Mouse (Mus musculus): ENCODE results near the gene Popdc2.
"Not testable (repeated sequence)": the region's sequence is repeated elsewhere in the genome, so short reads cannot be mapped to it uniquely, and the experiment has no call there.

The Popdc2 gene

GRCm38 (mm10) chr16:38361933-38362332, at the start of gene Popdc2:
Gene Popdc2 (plus strand): TSS chr16:38362209.
- no peak for DNase-seq (ENCODE audit: low spot score)

- DNase-seq (ENCODE audit: low spot score), result no peak
These were observed 43.5 kb upstream of the Popdc2 start for GRCm38 (mm10) chr16:38318492-38318891.

GRCm38 (mm10) chr16:38319087-38319486, 42.9 kb upstream of the Popdc2 start:
- no peak for DNase-seq (ENCODE audit: low spot score)

GRCm38 (mm10) chr16:38321452-38321935, 40.5 kb upstream of the Popdc2 start:
- no peak for DNase-seq (ENCODE audit: low spot score)

- DNase-seq (ENCODE audit: low spot score), result no peak
These were observed 37.7 kb upstream of the Popdc2 start for GRCm38 (mm10) chr16:38324311-38324710.

GRCm38 (mm10) chr16:38326778-38327397, 35.1 kb upstream of the Popdc2 start:
- DNase-seq (ENCODE audit: low spot score), result no peak

GRCm38 (mm10) chr16:38329340-38329739, 32.7 kb upstream of the Popdc2 start:
- DNase-seq (ENCODE audit: low spot score), result no peak

- DNase-seq (ENCODE audit: low spot score), result no peak
These were observed 27.6 kb upstream of the Popdc2 start for GRCm38 (mm10) chr16:38334431-38334830.

GRCm38 (mm10) chr16:38338077-38338476, 23.9 kb upstream of the Popdc2 start:
- DNase-seq (ENCODE audit: low spot score), result not testable (repeated sequence)

- DNase-seq (ENCODE audit: low spot score), result peak; percentile 68
These were observed 20.3 kb upstream of the Popdc2 start, which contains the start of gene Maats1 for GRCm38 (mm10) chr16:38341396-38342324. Gene Maats1 (minus strand): TSS chr16:38342143.

- DNase-seq (ENCODE audit: low spot score), result no peak
These were observed 16.9 kb upstream of the Popdc2 start for GRCm38 (mm10) chr16:38344941-38345725.

GRCm38 (mm10) chr16:38346529-38347325, 15.3 kb upstream of the Popdc2 start, which contains the start of the genes Cox17 and Gm21987:
Gene Cox17 (plus strand): TSS chr16:38346991.
Gene Gm21987 (plus strand): TSS chr16:38347040.
- DNase-seq (ENCODE audit: low spot score), result peak; percentile 80

GRCm38 (mm10) chr16:38347588-38347987, 14.4 kb upstream of the Popdc2 start:
- no peak for DNase-seq (ENCODE audit: low spot score)

- DNase-seq (ENCODE audit: low spot score), result no peak
These were observed 13.7 kb upstream of the Popdc2 start for GRCm38 (mm10) chr16:38348217-38348761.

- no peak for DNase-seq (ENCODE audit: low spot score)
These were observed 12.1 kb upstream of the Popdc2 start for GRCm38 (mm10) chr16:38349881-38350280.

GRCm38 (mm10) chr16:38350361-38350855, 11.6 kb upstream of the Popdc2 start:
- DNase-seq (ENCODE audit: low spot score), result no peak

- DNase-seq (ENCODE audit: low spot score), result no peak
These were observed 11.1 kb upstream of the Popdc2 start for GRCm38 (mm10) chr16:38350939-38351338.

GRCm38 (mm10) chr16:38352031-38352430, 10.0 kb upstream of the Popdc2 start:
- no peak for DNase-seq (ENCODE audit: low spot score)

- DNase-seq (ENCODE audit: low spot score), result no peak
These were observed 9.2 kb upstream of the Popdc2 start for GRCm38 (mm10) chr16:38352851-38353250.

- DNase-seq (ENCODE audit: low spot score), result no peak
These were observed 8.4 kb upstream of the Popdc2 start for GRCm38 (mm10) chr16:38353642-38354041.

Data from ovary, postnatal 14 days (tissue).